Mouse (Mus musculus) midbrain, postnatal 0 days (tissue): ENCODE data around the gene Trim17. TPM values are rescaled to one million over a fixed set of nuclear protein-coding genes. Genes with fewer than 3 reads are reported as not detected.

Experiments used
- ATAC-seq: fragments of 200-750 bp; cut with Nextera tagmentation; 2 replicates; pipeline ENCODE4 v1.8.0; 2017; ENCODE audit warnings: moderate number of reproducible peaks, mild to moderate bottlenecking, moderate TSS enrichment, moderate library complexity; ENCODE audit not compliant: low FRiP score
- DNase-seq: peaks from one replicate; pipeline ENCODE4 v3.0.0-alpha.2; 2015; ENCODE audit warnings: low spot score
- H3K27ac ChIP-seq: fragments of 300-500 bp; sonication (generic); 2 replicates; pipeline ENCODE4 v1.5.1; 2014; ENCODE audit warnings: low read depth, mild to moderate bottlenecking, low read length, mixed read lengths
- H3K27me3 ChIP-seq: fragments of 300-500 bp; sonication (generic); 2 replicates; pipeline ENCODE4 v1.6.1; 2014; ENCODE audit warnings: low read length, control low read depth, mixed read lengths; ENCODE audit not compliant: insufficient read depth
- H3K36me3 ChIP-seq: fragments of 300-500 bp; sonication (generic); 2 replicates; pipeline ENCODE4 v1.6.1; 2014; ENCODE audit warnings: low read length, control low read depth, mixed read lengths; ENCODE audit not compliant: insufficient read depth
- H3K4me1 ChIP-seq: fragments of 300-500 bp; sonication (generic); 2 replicates; pipeline ENCODE4 v1.6.1; 2014; ENCODE audit warnings: mild to moderate bottlenecking, control low read depth, antibody characterized with exemption, low read length, mixed read lengths; ENCODE audit not compliant: insufficient read depth
- H3K4me2 ChIP-seq: fragments of 300-500 bp; sonication (generic); 2 replicates; pipeline ENCODE4 v1.6.1; 2014; ENCODE audit warnings: low read depth, mild to moderate bottlenecking, low read length, mixed read lengths; ENCODE audit not compliant: poor library complexity, severe bottlenecking
- H3K4me3 ChIP-seq: fragments of 300-500 bp; sonication (generic); 2 replicates; pipeline ENCODE4 v1.5.1; 2014; ENCODE audit warnings: low read depth, mild to moderate bottlenecking, low read length, moderate library complexity
- H3K9ac ChIP-seq: fragments of 300-500 bp; sonication (generic); replicated peaks from 2 replicates; pipeline ENCODE4 v1.6.1; 2014; ENCODE audit warnings: mild to moderate bottlenecking, low read length, moderate library complexity, mixed read lengths; ENCODE audit not compliant: poor library complexity, severe bottlenecking
- H3K9me3 ChIP-seq: fragments of 300-500 bp; sonication (generic); 2 replicates; pipeline ENCODE4 v1.6.1; 2016; ENCODE audit warnings: low read length, control low read depth
- CTCF ChIP-seq: IDR thresholded peaks from 2 replicates; pipeline ENCODE4 v1.5.1; 2016; ENCODE audit warnings: antibody characterized with exemption, mild to moderate bottlenecking
- WGBS: fragments of 180-500 bp; shearing (Covaris S2); extraction: QIAGEN DNeasy Blood & Tissue Kit; methylation state at CpG from one replicate; pipeline ENCODE4 v1.1.7; 2014; 5-methylcytosine and 5-hydroxymethylcytosine counted together
- polyA plus RNA-seq: library from polyadenylated mRNA; unstranded; fragments of >200 nt; fragmentation: Nextera tagmentation; extraction: Ambion mirVana; gene quantifications from 2 replicates; pipeline ENCODE4 v1.2.1, GENCODE M21; 2015
- total RNA-seq: library from RNA; depleted of rRNA; stranded (reverse); fragments of >200 nt; gene quantifications from 2 replicates; pipeline ENCODE4 v1.2.3, GENCODE M21; 2014

Trim17 gene
- total and polyA plus RNA-seq, 2 experiments from 2014 or later: 0.72 to 2.2 TPM

DNA sequence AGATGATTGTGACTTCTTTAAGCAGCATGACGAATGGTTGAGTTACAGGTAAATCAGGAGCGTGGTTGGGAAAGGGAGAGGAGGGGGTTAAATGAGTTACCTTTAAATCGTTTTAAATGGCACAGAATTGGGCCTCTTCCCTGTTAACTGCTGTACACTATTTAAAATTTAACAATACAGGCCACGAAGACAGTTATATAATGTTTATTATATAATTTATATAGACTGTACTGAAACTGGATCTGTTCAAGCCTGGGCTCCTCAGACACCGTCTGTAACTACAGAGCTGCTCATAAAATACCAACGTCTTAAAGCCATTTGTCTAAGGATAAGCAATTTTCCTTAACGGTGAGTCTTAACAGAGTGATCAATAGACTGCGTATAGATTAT lies 1.4 kb downstream of the Trim17 start:
- Histone ChIP-seq H3K9me3 (no peaks in the 10 kb centered on the region), H3K36me3 (no peaks in the 10 kb centered on the region), H3K27ac (no peak overlapping the region), H3K4me2 (peak overlapping the region; percentile 67), H3K4me3 (peak overlapping the region; percentile 81), H3K4me1 (peaks cover 13% of the 10 kb centered on the region), H3K27me3 (no peaks in the 10 kb centered on the region), H3K9ac (peak overlapping the region; percentile 82)
- 15% methylated on average over 8 of the region's 8 CpGs for WGBS
- no peak for ATAC-seq
- DNase-seq: no peak
- TF ChIP-seq CTCF: no peak

DNA sequence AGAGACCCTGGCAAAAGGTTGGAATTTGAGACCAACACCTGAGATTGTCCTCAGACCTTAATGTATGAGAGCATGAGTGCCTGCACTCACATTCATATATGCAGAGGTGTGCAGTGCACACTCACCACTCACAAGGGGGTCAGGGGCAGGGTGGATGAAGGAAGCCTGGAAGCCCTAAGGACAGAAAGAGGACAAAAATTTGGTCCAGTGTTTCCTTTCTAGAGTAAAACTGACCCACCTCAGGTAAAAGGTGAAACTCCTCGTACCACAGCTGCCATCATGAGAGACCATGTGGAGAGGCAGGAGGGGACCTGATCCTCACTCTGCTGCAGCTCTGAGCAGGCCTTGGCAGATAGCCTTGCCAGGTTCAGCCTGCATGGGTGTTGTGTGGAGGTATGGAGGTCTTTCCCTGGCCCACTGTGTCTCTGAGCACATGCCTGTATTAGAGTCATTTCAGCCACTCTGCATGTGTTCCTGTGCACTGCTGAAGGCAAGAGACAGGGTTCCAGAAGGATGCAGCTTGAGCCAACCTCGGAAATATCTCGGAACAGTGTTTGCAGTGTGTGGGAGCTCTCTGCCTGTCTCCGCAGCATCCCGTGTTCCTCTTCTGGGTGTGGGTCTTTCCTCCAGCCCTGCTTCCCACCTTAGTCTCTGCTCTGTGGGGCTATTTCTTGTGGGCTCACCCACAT lies 2.9 kb downstream of the Trim17 start:
- Histone ChIP-seq H3K36me3 (no peaks in the 10 kb centered on the region), H3K4me1 (peaks cover 9% of the 10 kb centered on the region), H3K9ac (peak overlapping the region; percentile 82), H3K9me3 (no peaks in the 10 kb centered on the region), H3K27me3 (no peaks in the 10 kb centered on the region), H3K27ac (no peak overlapping the region), H3K4me2 (peak overlapping the region; percentile 67), H3K4me3 (peak overlapping the region; percentile 81)
- DNase-seq: no peak
- TF ChIP-seq CTCF: no peak
- WGBS: 89% methylated on average over 5 of the region's 5 CpGs
- no peak for ATAC-seq

DNA sequence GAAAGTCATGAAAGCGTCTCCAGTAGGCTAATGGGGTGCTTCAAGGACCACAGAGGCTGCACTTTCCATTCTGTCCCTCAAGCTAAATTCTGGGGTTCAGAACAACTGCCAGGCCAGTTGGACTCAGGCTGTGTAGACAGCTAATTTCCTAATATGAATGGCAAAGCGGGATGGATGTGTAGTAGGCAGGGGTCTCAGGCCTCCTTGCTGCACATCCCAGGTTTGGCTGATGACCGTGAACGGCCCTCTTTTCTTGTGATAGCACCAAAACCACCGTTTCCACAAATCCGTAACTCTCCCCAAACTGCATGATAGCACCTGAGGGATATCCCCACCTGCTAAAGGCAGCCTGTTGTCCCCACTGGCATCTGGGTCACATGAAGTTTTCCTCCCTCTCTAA lies 4.1 kb downstream of the Trim17 start:
- ATAC-seq (no peak), DNase-seq (no peak)
- Histone ChIP-seq H3K36me3 (no peaks in the 10 kb centered on the region), H3K9ac (no peak overlapping the region), H3K4me3 (no peak overlapping the region), H3K27ac (no peak overlapping the region), H3K27me3 (no peaks in the 10 kb centered on the region), H3K4me1 (peaks cover 9% of the 10 kb centered on the region), H3K4me2 (peak overlapping the region; percentile 1), H3K9me3 (no peaks in the 10 kb centered on the region)
- 79% methylated on average over 6 of the region's 6 CpGs for WGBS
- no peak for TF ChIP-seq CTCF

DNA sequence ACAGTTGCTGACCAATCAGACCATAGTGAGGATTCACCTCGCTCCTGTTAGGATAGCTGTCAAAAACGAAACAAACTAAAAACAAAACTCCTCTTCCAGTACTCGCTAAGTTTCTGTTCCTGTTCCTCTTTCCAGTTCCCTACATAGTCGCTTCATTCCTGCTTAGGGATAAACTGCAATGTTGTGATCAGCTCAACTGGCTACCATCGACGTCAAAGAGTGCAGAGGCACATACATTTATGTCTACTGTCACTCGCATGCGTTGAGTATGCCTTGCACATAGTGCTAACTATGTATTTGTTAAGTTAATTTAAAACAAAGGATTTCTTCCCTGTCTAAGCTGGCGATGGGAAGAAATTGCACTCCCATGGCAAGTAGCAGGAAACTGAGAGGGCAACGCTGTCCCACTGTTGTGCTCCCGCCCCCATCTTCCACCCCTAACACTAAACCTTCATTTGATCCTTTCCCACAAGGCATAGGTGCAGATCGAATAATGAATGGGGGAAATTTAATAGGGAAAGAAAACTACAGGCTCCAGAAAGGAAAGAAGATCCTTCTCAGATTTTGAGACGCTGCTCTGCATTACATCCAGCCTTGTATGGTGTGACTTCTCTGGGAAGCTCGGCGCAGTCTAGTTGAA lies 4.8 kb downstream of the Trim17 start:
- H3K27me3 ChIP-seq: no peaks in the 10 kb centered on the region
- no peaks in the 10 kb centered on the region for H3K9me3 ChIP-seq
- ATAC-seq (no peak), DNase-seq (no peak)
- peak overlapping the region; percentile 62; the same call in 1 of the 2 replicates for H3K9ac ChIP-seq
- 31% methylated on average over 15 of the region's 15 CpGs for WGBS
- peak overlapping the region; percentile 71 for H3K4me2 ChIP-seq
- no peaks in the 10 kb centered on the region for H3K36me3 ChIP-seq
- H3K27ac ChIP-seq: peak overlapping the region; percentile 73
- peak overlapping the region; percentile 41 for H3K4me3 ChIP-seq
- no peak for TF ChIP-seq CTCF
- peaks cover 9% of the 10 kb centered on the region for H3K4me1 ChIP-seq

DNA sequence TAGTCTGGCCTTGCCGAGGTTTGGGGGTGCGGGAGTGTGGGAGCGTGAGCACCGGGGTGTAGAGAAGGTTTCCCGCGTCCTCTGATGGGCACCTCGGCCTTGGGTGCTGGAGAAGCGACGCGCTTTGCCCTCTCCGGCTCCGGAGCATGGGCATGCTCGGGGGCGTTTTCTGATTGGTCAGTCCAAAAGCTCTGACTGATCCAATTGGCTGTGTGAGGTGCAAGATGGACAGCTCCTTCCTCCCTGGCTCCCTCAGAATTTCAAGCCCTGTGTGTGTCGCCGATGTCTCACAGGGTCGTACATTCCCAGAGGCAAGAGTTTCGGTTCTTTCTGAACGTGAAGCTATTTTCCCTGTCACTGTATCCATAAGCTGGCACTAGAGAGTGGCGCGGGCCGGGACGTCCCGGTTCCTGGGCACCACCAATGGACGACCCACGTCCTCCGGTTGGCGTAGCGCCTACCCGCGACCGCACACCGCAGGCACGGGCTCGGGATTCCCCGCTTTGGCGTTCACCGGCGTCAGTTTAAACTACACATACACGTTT lies 5.5 kb downstream of the Trim17 start:
- TF ChIP-seq CTCF: peak; percentile 60
- H3K27me3 ChIP-seq: no peaks in the 10 kb centered on the region
- no peaks in the 10 kb centered on the region for H3K36me3 ChIP-seq
- peak overlapping the region; percentile 41 for H3K4me3 ChIP-seq
- ATAC-seq (peak; percentile 83), DNase-seq (peak; percentile 91)
- peak overlapping the region; percentile 71 for H3K4me2 ChIP-seq
- H3K9me3 ChIP-seq: no peaks in the 10 kb centered on the region
- H3K4me1 ChIP-seq: peaks cover 9% of the 10 kb centered on the region
- peak overlapping the region; percentile 73 for H3K27ac ChIP-seq
- peak overlapping the region; percentile 62 for H3K9ac ChIP-seq
- WGBS: 2% methylated on average over 40 of the region's 40 CpGs
